Mouse (Mus musculus) embryonic facial prominence, embryonic 10.5 days (tissue): ENCODE measurements around the gene Vti1a. TPM values are rescaled to one million over a fixed set of nuclear protein-coding genes. Genes with fewer than 3 reads are reported as not detected.

ENCODE experiments used
- DNase-seq: peaks from one replicate; pipeline ENCODE4 v3.0.0-alpha.2; 2017; ENCODE audit warnings: low spot score
- H3K27ac ChIP-seq: fragments of 300-500 bp; sonication (generic); replicated peaks from 2 replicates; pipeline ENCODE4 v1.5.1; 2016; ENCODE audit warnings: mild to moderate bottlenecking
- H3K27me3 ChIP-seq: fragments of 300-500 bp; sonication (generic); replicated peaks from 2 replicates; pipeline ENCODE4 v1.6.1; 2016; ENCODE audit warnings: low read depth, mild to moderate bottlenecking; ENCODE audit not compliant: poor library complexity, severe bottlenecking
- H3K36me3 ChIP-seq: fragments of 300-500 bp; sonication (generic); replicated peaks from 2 replicates; pipeline ENCODE4 v1.6.1; 2016; ENCODE audit warnings: mild to moderate bottlenecking, moderate library complexity
- H3K4me1 ChIP-seq: fragments of 300-500 bp; sonication (generic); 2 replicates; pipeline ENCODE4 v1.6.1; 2016
- H3K4me3 ChIP-seq: fragments of 300-500 bp; sonication (generic); 2 replicates; pipeline ENCODE4 v1.5.1; 2016; ENCODE audit warnings: mild to moderate bottlenecking, moderate library complexity
- H3K9me3 ChIP-seq: fragments of 300-500 bp; sonication (generic); 2 replicates; pipeline ENCODE4 v1.6.1; 2016; ENCODE audit warnings: mild to moderate bottlenecking
- WGBS: fragments of 180-500 bp; shearing (Covaris S2); methylation state at CpG from one replicate; pipeline ENCODE4 v1.1.7; 2016; 5-methylcytosine and 5-hydroxymethylcytosine counted together
- polyA plus RNA-seq: library from polyadenylated mRNA; unstranded; fragments of >200 nt; fragmentation: Nextera tagmentation; extraction: Ambion mirVana; gene quantifications from 2 replicates; pipeline ENCODE4 v1.2.1, GENCODE M21; 2016

Vti1a gene
- polyA plus RNA-seq, 1 experiment from 2014 or later, result 31.2 TPM

GRCm38 (mm10) chr19:55520236-55520635 is 204.1 kb downstream of the Vti1a start:
- Histone ChIP-seq H3K4me3 (no peak overlapping the region), H3K36me3 (no peaks in the 10 kb centered on the region), H3K4me1 (peaks cover 33% of the 10 kb centered on the region), H3K27me3 (no peaks in the 10 kb centered on the region), H3K27ac (no peak overlapping the region), H3K9me3 (no peaks in the 10 kb centered on the region)
- WGBS, result 80% methylated on average over 2 of the region's 2 CpGs
- DNase-seq, result no peak

DNA sequence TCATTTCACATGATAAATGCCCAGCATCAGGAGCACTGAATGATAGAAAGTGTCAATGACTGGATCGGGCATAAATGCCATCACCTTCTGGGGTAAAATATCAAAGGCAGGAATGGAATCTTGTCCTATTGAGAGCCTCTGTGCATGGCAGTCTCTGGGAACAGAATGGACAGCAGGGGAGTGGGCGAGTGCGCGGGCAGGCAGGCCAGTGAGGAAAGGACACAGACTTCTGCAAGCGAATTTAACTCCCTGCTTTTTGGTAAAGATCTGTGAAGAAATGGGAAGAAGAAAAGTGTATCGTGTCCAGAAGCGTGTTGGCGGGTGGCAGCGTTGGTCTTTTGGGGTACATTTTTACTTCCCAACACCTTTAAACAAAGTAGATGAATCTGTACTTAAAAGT is 207.2 kb downstream of the Vti1a start:
- Histone ChIP-seq H3K27me3 (no peaks in the 10 kb centered on the region), H3K36me3 (no peaks in the 10 kb centered on the region), H3K9me3 (no peaks in the 10 kb centered on the region), H3K4me1 (peaks cover 49% of the 10 kb centered on the region), H3K27ac (no peak overlapping the region; the same call in 1 of the 2 replicates), H3K4me3 (no peak overlapping the region)
- DNase-seq, result no peak
- 79% methylated on average over 9 of the region's 9 CpGs for WGBS

DNA sequence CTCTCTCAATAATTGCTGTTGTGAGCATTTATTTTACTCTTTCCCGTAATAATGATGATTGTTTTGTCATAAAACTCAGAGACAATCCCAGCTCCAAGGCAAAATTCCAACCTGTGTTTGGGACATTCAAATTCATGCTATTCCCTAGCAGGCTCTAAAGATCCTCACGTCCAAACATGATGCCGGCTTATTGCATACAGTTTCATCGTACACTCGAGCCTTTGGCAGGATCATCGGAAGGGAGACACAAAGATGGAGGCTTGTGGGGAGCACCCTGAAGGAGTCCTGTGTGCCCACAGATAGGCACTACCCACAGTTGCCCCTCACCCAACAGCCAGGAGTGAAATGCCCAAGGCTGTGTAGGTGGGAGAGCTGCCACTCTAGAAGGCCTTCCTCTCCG is 208.3 kb downstream of the Vti1a start:
- H3K9me3 ChIP-seq, result no peaks in the 10 kb centered on the region
- WGBS, result 91% methylated on average over 7 of the region's 7 CpGs
- no peaks in the 10 kb centered on the region for H3K36me3 ChIP-seq
- no peak for DNase-seq
- H3K27ac ChIP-seq, result peak overlapping the region; percentile 66
- no peaks in the 10 kb centered on the region for H3K27me3 ChIP-seq
- no peak overlapping the region for H3K4me3 ChIP-seq
- peaks cover 49% of the 10 kb centered on the region for H3K4me1 ChIP-seq

DNA sequence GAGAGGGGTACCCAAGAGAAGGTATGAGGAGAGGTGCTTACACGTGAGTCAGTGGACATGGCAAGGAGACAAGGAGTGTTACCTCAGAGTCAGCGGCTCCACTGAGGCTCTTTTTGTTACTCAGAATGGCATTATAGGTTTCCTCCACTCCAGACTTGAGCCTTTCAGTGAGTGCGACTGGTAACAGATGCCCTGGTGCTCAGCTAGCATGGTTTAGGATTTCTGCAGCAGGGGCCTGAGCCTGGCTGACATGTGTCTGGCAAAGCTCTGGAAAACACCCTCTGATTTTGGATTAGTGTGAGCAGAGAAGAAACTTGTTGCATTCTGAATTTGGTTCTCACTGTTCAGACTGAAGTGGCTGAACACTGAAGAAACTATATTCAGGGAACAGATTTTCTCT is 209.0 kb downstream of the Vti1a start:
- peak; percentile 26 for DNase-seq
- Histone ChIP-seq H3K4me1 (peaks cover 49% of the 10 kb centered on the region), H3K9me3 (no peaks in the 10 kb centered on the region), H3K4me3 (no peak overlapping the region), H3K36me3 (no peaks in the 10 kb centered on the region), H3K27ac (peak overlapping the region; percentile 66; the same call in 1 of the 2 replicates), H3K27me3 (no peaks in the 10 kb centered on the region)
- 61% methylated on average over 3 of the region's 3 CpGs for WGBS

DNA sequence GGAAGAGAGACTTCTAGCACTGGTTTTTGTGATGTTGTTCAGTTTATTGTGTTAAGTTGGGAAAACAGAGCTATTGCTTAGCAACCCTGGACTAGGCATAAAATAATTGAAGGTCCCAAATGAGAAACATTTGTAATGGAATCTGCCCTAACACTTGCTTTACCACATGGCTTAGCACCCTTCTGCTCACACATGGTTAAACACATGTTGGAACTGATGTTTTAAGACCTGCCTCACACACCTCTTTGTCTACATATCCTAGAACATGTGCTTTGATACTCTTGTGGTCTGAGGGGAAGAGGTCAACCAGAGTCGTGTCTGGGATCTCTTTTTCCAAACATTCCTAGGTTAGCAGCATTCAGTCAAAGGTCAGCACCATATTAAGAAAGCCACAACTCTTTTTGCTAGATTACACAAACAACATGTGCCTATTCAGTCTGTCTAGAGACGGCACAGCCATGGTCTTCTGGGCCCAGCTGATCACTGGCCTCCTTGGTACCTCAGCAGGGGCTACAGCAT is 210.7 kb downstream of the Vti1a start:
- Histone ChIP-seq H3K4me3 (no peak overlapping the region), H3K4me1 (peaks cover 49% of the 10 kb centered on the region), H3K36me3 (no peaks in the 10 kb centered on the region), H3K9me3 (no peaks in the 10 kb centered on the region), H3K27me3 (no peaks in the 10 kb centered on the region), H3K27ac (no peak overlapping the region)
- 22% methylated on average over 2 of the region's 2 CpGs for WGBS
- DNase-seq, result no peak

DNA sequence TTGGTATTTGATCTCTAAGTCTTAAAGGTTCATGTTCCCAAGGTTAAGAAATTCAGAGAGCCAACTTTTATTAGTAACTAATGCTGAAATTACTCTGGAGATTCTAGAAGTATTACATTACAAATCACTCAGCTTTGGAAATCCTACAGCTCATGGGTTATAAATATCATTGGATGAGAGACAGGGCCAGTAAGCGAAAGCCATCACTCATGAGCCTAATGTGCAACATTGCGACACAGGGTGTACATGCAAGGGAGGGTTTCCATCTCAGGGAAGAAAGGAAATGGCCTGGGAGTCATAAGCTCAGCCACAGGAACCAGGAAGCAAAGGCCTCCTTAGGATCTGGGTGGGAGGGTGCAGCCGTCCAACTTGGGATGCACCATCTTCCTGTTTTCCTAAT is 213.9 kb downstream of the Vti1a start:
- peaks cover 18% of the 10 kb centered on the region for H3K4me1 ChIP-seq
- no peaks in the 10 kb centered on the region for H3K9me3 ChIP-seq
- H3K4me3 ChIP-seq, result no peak overlapping the region
- DNase-seq, result no peak
- no peak overlapping the region for H3K27ac ChIP-seq
- H3K27me3 ChIP-seq, result no peaks in the 10 kb centered on the region
- H3K36me3 ChIP-seq, result no peaks in the 10 kb centered on the region
- WGBS, result 82% methylated on average over 3 of the region's 3 CpGs

- H3K4me3 ChIP-seq, result no peak overlapping the region
- WGBS, result 93% methylated on average over 3 of the region's 3 CpGs
- H3K4me1 ChIP-seq, result no peaks in the 10 kb centered on the region
- no peak for DNase-seq
- no peaks in the 10 kb centered on the region for H3K27me3 ChIP-seq
- no peaks in the 10 kb centered on the region for H3K9me3 ChIP-seq
- no peaks in the 10 kb centered on the region for H3K36me3 ChIP-seq
- H3K27ac ChIP-seq, result no peak overlapping the region
These were observed 216.6 kb downstream of the Vti1a start for GRCm38 (mm10) chr19:55532681-55533080.

DNA sequence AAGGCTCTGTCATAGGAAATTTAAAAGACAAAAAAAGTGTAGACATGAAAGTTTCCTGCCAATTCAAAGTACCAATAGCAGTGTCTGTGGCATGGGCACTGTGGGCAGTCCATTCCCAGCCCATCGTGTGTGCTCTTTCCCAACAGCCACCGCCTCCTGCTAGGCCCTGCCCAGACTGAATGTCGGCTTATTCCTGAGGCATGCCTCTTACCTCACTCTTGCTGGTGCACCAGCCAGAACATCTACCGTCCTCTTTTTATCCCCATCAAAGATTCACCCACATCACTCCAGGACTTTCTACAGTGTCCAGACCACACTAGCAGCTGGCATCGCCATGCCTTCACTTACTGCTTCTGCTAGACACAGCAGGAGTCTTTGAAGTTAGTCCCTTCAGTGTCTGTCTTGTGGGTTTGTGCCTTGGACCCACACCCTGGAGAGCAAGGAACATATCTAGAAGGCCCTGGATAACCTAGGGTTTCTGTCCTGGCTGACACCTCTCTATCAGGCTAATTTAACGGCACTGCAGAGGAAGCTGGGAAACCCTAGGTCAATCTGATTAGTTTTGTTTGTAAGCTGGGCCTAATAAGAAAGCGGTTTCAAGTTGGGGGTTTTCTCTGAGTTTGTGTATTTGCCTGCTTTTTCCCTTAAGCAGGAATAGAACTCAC is 220.3 kb downstream of the Vti1a start:
- H3K4me1 ChIP-seq, result peaks cover 4% of the 10 kb centered on the region; the same call in 1 of the 2 replicates
- no peak overlapping the region for H3K4me3 ChIP-seq
- 0 out of 2 replicates have a peak, but pooled peaks cover 7% of the 10 kb centered on the region for H3K27me3 ChIP-seq
- DNase-seq, result no peak
- no peak overlapping the region for H3K27ac ChIP-seq
- WGBS, result 82% methylated on average over 7 of the region's 7 CpGs
- no peaks in the 10 kb centered on the region for H3K36me3 ChIP-seq
- H3K9me3 ChIP-seq, result no peaks in the 10 kb centered on the region

- DNase-seq, result peak; percentile 68
- 30% methylated on average over 6 of the region's 6 CpGs for WGBS
- Histone ChIP-seq H3K36me3 (no peaks in the 10 kb centered on the region), H3K27me3 (peaks cover 17% of the 10 kb centered on the region; the same call in 1 of the 2 replicates), H3K9me3 (no peaks in the 10 kb centered on the region), H3K4me3 (no peak overlapping the region), H3K4me1 (peaks cover 8% of the 10 kb centered on the region; the same call in 1 of the 2 replicates), H3K27ac (no peak overlapping the region)
These were observed 221.6 kb downstream of the Vti1a start for GRCm38 (mm10) chr19:55537691-55538090.

DNA sequence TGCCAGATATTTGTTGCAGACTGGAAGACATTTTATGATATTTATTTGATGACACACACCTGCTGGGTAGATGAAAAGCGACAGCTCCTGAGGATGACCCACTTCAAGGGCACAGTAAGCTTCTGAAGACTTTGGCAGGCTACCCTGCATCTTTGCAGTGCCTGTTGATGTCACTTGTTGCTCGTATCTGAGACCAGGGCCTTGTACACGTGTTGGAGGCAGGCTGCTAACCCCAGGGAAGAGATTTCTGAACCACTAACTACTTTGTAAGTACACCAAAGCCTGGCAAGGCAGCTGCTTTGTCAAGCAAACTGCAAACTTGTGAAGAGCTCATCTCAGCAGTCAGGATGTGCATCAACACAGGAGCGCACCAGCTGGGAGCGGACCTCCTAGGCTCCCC is 225.5 kb downstream of the Vti1a start:
- 84% methylated on average over 5 of the region's 5 CpGs for WGBS

GRCm38 (mm10) chr19:55542461-55542860 is 226.4 kb downstream of the Vti1a start:
- 87% methylated on average over 6 of the region's 6 CpGs for WGBS
- H3K27me3 ChIP-seq, result peaks cover 19% of the 10 kb centered on the region
- H3K27ac ChIP-seq, result no peak overlapping the region
- H3K9me3 ChIP-seq, result no peaks in the 10 kb centered on the region
- peaks cover 10% of the 10 kb centered on the region; the same call in 1 of the 2 replicates for H3K4me1 ChIP-seq
- no peak overlapping the region for H3K4me3 ChIP-seq
- no peaks in the 10 kb centered on the region for H3K36me3 ChIP-seq
- DNase-seq, result no peak

More for the DNA sequence above, 225.5 kb downstream of the Vti1a start:
- H3K27me3 ChIP-seq, result peaks cover 17% of the 10 kb centered on the region; the same call in 1 of the 2 replicates
- no peaks in the 10 kb centered on the region for H3K9me3 ChIP-seq
- peaks cover 10% of the 10 kb centered on the region; the same call in 1 of the 2 replicates for H3K4me1 ChIP-seq
- no peak for DNase-seq
- H3K36me3 ChIP-seq, result no peaks in the 10 kb centered on the region
- H3K4me3 ChIP-seq, result no peak overlapping the region
- no peak overlapping the region for H3K27ac ChIP-seq

DNA sequence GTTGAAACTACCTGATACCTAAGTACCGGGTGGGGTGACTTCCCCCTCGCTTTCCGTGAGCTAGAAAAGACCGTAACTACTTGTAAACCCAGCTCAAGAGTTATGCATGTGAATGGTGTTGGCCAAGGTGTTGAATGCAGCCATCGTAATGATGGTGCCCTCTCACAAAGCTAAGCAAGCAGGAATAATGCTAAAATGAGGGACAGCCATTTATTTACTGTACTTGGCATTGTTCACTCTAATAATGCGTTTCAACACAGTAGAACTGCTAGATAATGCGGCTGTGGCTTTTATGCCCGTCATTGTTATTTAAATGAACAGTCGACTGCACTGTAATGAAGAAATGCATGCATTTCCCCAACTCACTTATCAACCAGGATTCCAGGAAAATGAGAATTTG is 227.1 kb downstream of the Vti1a start:
- WGBS, result 90% methylated on average over 9 of the region's 9 CpGs
- Histone ChIP-seq H3K4me1 (peaks cover 10% of the 10 kb centered on the region; the same call in 1 of the 2 replicates), H3K27ac (no peak overlapping the region), H3K4me3 (no peak overlapping the region), H3K36me3 (no peaks in the 10 kb centered on the region), H3K9me3 (no peaks in the 10 kb centered on the region), H3K27me3 (peaks cover 25% of the 10 kb centered on the region)
- DNase-seq, result no peak

GRCm38 (mm10) chr19:55544498-55544897 is 228.4 kb downstream of the Vti1a start:
- no peak overlapping the region for H3K27ac ChIP-seq
- DNase-seq, result no peak
- H3K9me3 ChIP-seq, result no peaks in the 10 kb centered on the region
- no peaks in the 10 kb centered on the region for H3K36me3 ChIP-seq
- H3K27me3 ChIP-seq, result peaks cover 32% of the 10 kb centered on the region
- H3K4me1 ChIP-seq, result peaks cover 11% of the 10 kb centered on the region; the same call in 1 of the 2 replicates
- no peak overlapping the region for H3K4me3 ChIP-seq
- WGBS, result 79% methylated on average over 5 of the region's 5 CpGs
